Mouse (Mus musculus): ENCODE measurements around the gene Tex14.

DNA sequence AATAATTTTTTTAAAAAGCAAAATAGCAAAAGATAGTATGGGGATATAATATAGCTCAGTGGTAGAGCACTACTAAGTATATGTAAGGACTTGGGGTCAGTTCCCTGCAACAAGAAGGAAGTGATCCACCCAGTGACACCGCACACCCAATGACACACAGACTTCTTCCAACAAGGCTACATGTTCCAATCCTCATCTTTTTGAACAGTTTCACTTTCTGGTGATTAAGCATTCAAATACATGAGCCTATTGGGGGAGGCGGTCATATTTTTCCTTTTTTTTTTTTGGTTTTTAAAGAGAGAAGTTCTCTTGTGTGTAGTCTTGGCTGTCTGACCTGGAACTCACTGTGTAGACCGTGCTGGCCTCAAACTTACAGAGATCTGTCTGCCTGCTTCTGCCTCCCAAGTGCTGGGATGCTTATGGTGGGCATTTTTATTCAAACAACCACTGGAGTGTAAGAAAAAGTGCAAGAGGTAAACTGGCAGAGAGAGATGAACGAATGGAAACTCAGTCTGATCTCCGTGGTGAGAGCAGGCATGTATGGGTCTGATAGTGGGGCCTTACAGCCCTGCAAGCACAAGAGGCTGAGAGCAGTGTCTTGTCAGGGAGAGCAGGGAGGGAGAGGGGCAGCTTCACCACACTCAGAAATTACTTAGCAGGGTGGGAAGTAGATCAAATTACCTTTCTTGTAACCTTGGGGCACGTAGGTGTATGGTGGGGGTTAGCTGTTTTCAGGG, 28.2 kb downstream of the Tex14 start:
- TF ChIP-seq CTCF (IDR thresholded peaks at IDR 0.05; ENCODE audit: low read depth): no peak
- no peak for TF ChIP-seq EP300 (IDR thresholded peaks at IDR 0.05; ENCODE audit: low read depth)
